Mouse (Mus musculus) right cerebral cortex, postnatal 10 days (tissue): ENCODE measurements at regions not wholly inside any gene's neighbourhood (a gene's known extent, or its start where the extent isn't known, plus 50 kb on each side); places are given as distances from the start of the nearest gene placed in this dataset.

Experiments used
- DNase-seq, 2 experiments: peaks; one replicate each; pipeline ENCODE4 v3.0.0; 2021; ENCODE audit warnings: low spot score in 2 of 2

- DNase-seq: no peak
These were observed 355.5 kb upstream of the Prkcq start for GRCm38 (mm10) chr2:10816374-10816773.

- DNase-seq: peak; percentile 68 to 85
These were observed 346.4 kb upstream of the Prkcq start for GRCm38 (mm10) chr2:10825278-10826133.

- DNase-seq: no peak
These were observed 345.7 kb upstream of the Prkcq start for GRCm38 (mm10) chr2:10826134-10826767.

- no peak for DNase-seq
These were observed 331.9 kb upstream of the Prkcq start for GRCm38 (mm10) chr2:10839976-10840375.

- DNase-seq: no peak
These were observed 310.1 kb upstream of the Prkcq start for GRCm38 (mm10) chr2:10861654-10862292.

- DNase-seq: no peak
These were observed 307.5 kb upstream of the Prkcq start for GRCm38 (mm10) chr2:10864451-10864850.

GRCm38 (mm10) chr2:10874303-10874702 is 297.6 kb upstream of the Prkcq start:
- DNase-seq: peak; percentile 65 to 79

- DNase-seq: no peak
These were observed 270.0 kb upstream of the Prkcq start for GRCm38 (mm10) chr2:10901926-10902325.

GRCm38 (mm10) chr2:10919955-10920354 is 252.0 kb upstream of the Prkcq start:
- DNase-seq: no peak

GRCm38 (mm10) chr2:10920686-10921485 is 251.0 kb upstream of the Prkcq start:
- DNase-seq: no peak

- DNase-seq: peak; percentile 27 to 49
These were observed 250.1 kb upstream of the Prkcq start for GRCm38 (mm10) chr2:10921486-10922450.

- DNase-seq: no peak
These were observed 247.9 kb upstream of the Prkcq start for GRCm38 (mm10) chr2:10923984-10924383.

GRCm38 (mm10) chr2:10925361-10925760 is 246.5 kb upstream of the Prkcq start:
- DNase-seq: no peak

- no peak for DNase-seq
These were observed 234.5 kb upstream of the Prkcq start for GRCm38 (mm10) chr2:10937405-10937804.

- DNase-seq: no peak
These were observed 206.7 kb upstream of the Prkcq start for GRCm38 (mm10) chr2:10965224-10965623.

- no peak for DNase-seq
These were observed 205.0 kb upstream of the Prkcq start for GRCm38 (mm10) chr2:10966891-10967290.

GRCm38 (mm10) chr2:10969111-10969689 is 202.7 kb upstream of the Prkcq start:
- no peak for DNase-seq

GRCm38 (mm10) chr2:10972051-10972450 is 199.9 kb upstream of the Prkcq start:
- DNase-seq: no peak

GRCm38 (mm10) chr2:10978772-10979171 is 193.1 kb upstream of the Prkcq start:
- DNase-seq: no peak

- DNase-seq: no peak
These were observed 185.8 kb upstream of the Prkcq start for GRCm38 (mm10) chr2:10986101-10986500.
